Mouse (Mus musculus) kidney, embryonic 15.5 days (tissue): ENCODE results near the gene Treml4. TPM values are rescaled to one million over a fixed set of nuclear protein-coding genes. Genes with fewer than 3 reads are reported as not detected.

ENCODE experiments used
- ATAC-seq: fragments of 200-750 bp; cut with Nextera tagmentation; replicated peaks from 2 replicates; pipeline ENCODE4 v1.8.0; 2017; ENCODE audit warnings: moderate TSS enrichment; ENCODE audit not compliant: low FRiP score
- H3K27ac ChIP-seq: fragments of 300-500 bp; sonication (generic); 2 replicates; pipeline ENCODE4 v1.5.1; 2015; ENCODE audit warnings: mild to moderate bottlenecking, inconsistent platforms
- H3K27me3 ChIP-seq: fragments of 300-500 bp; sonication (generic); 2 replicates; pipeline ENCODE4 v1.6.1; 2015; ENCODE audit warnings: inconsistent platforms
- H3K36me3 ChIP-seq: fragments of 300-500 bp; sonication (generic); 2 replicates; pipeline ENCODE4 v1.6.1; 2015; ENCODE audit warnings: inconsistent platforms
- H3K4me1 ChIP-seq: fragments of 300-500 bp; sonication (generic); 2 replicates; pipeline ENCODE4 v1.6.1; 2015; ENCODE audit warnings: inconsistent platforms
- H3K4me2 ChIP-seq: fragments of 300-500 bp; sonication (generic); 2 replicates; pipeline ENCODE4 v1.6.1; 2015; ENCODE audit warnings: moderate library complexity, mild to moderate bottlenecking, inconsistent platforms
- H3K4me3 ChIP-seq: fragments of 300-500 bp; sonication (generic); replicated peaks from 2 replicates; pipeline ENCODE4 v1.5.1; 2015; ENCODE audit warnings: mild to moderate bottlenecking, inconsistent platforms
- H3K9ac ChIP-seq: fragments of 300-500 bp; sonication (generic); 2 replicates; pipeline ENCODE4 v1.6.1; 2015; ENCODE audit warnings: mild to moderate bottlenecking, inconsistent platforms
- H3K9me3 ChIP-seq: fragments of 300-500 bp; sonication (generic); replicated peaks from 2 replicates; pipeline ENCODE4 v1.6.1; 2016; ENCODE audit warnings: inconsistent platforms
- WGBS: fragments of 180-500 bp; shearing (Covaris S2); methylation state at CpG from one replicate; pipeline ENCODE4 v1.1.7; 2015; ENCODE audit warnings: mixed read lengths; 5-methylcytosine and 5-hydroxymethylcytosine counted together
- polyA plus RNA-seq: library from polyadenylated mRNA; unstranded; fragments of >200 nt; fragmentation: Nextera tagmentation; extraction: Ambion mirVana; gene quantifications from 2 replicates; pipeline ENCODE4 v1.2.1, GENCODE M21; 2015

The Treml4 gene
- polyA plus RNA-seq, 1 experiment from 2014 or later = 0.60 TPM

- no peaks in the 10 kb centered on the region for H3K36me3 ChIP-seq
- H3K4me1 ChIP-seq = no peaks in the 10 kb centered on the region
Measured at GRCm38 (mm10) chr17:48256575-48256974, 7.5 kb upstream of the Treml4 start.

GRCm38 (mm10) chr17:48261868-48262267 is 2.2 kb upstream of the Treml4 start:
- ATAC-seq = no peak
- WGBS = 83% methylated on average over 2 of the region's 2 CpGs

More at GRCm38 (mm10) chr17:48256575-48256974, 7.5 kb upstream of the Treml4 start:
- H3K27ac ChIP-seq = no peak overlapping the region
- peaks cover 10% of the 10 kb centered on the region; the same call in 1 of the 2 replicates for H3K9me3 ChIP-seq
- ATAC-seq = no peak
- H3K27me3 ChIP-seq = no peaks in the 10 kb centered on the region
- no peak overlapping the region for H3K4me3 ChIP-seq
- H3K4me2 ChIP-seq = no peak overlapping the region
- no peak overlapping the region for H3K9ac ChIP-seq

GRCm38 (mm10) chr17:48264662-48265061 is 567 bp downstream of the Treml4 start:
- no peak overlapping the region for H3K27ac ChIP-seq
- no peak overlapping the region for H3K9ac ChIP-seq
- no peak overlapping the region for H3K4me3 ChIP-seq
- H3K4me1 ChIP-seq = peaks cover 8% of the 10 kb centered on the region; the same call in 1 of the 2 replicates
- 0 out of 2 replicates have a peak, but pooled peaks cover 2% of the 10 kb centered on the region for H3K9me3 ChIP-seq
- H3K27me3 ChIP-seq = no peaks in the 10 kb centered on the region
- no peak overlapping the region for H3K4me2 ChIP-seq
- 90% methylated on average over 7 of the region's 7 CpGs for WGBS
- H3K36me3 ChIP-seq = no peaks in the 10 kb centered on the region
- no peak for ATAC-seq

More at GRCm38 (mm10) chr17:48261868-48262267, 2.2 kb upstream of the Treml4 start:
- Histone ChIP-seq H3K4me2 (no peak overlapping the region), H3K9ac (no peak overlapping the region), H3K9me3 (peaks cover 10% of the 10 kb centered on the region; the same call in 1 of the 2 replicates), H3K36me3 (no peaks in the 10 kb centered on the region), H3K27me3 (no peaks in the 10 kb centered on the region), H3K4me1 (peaks cover 8% of the 10 kb centered on the region; the same call in 1 of the 2 replicates), H3K4me3 (no peak overlapping the region), H3K27ac (no peak overlapping the region)

- Histone ChIP-seq H3K9ac (no peak overlapping the region), H3K36me3 (no peaks in the 10 kb centered on the region), H3K4me3 (no peak overlapping the region), H3K4me1 (peaks cover 8% of the 10 kb centered on the region; the same call in 1 of the 2 replicates), H3K27me3 (no peaks in the 10 kb centered on the region), H3K9me3 (no peaks in the 10 kb centered on the region), H3K4me2 (no peak overlapping the region), H3K27ac (peak overlapping the region; percentile 33; the same call in 1 of the 2 replicates)
- ATAC-seq = no peak
- 8% methylated on average over 2 of the region's 2 CpGs for WGBS
Measured at GRCm38 (mm10) chr17:48266138-48266537, 2.0 kb downstream of the Treml4 start.

GRCm38 (mm10) chr17:48266610-48267304 is 2.7 kb downstream of the Treml4 start:
- 33% methylated on average over 2 of the region's 2 CpGs for WGBS
- Histone ChIP-seq H3K4me2 (no peak overlapping the region), H3K9me3 (no peaks in the 10 kb centered on the region), H3K27ac (peak overlapping the region; percentile 33; the same call in 1 of the 2 replicates), H3K27me3 (no peaks in the 10 kb centered on the region), H3K4me3 (no peak overlapping the region), H3K4me1 (peaks cover 8% of the 10 kb centered on the region; the same call in 1 of the 2 replicates), H3K9ac (no peak overlapping the region), H3K36me3 (no peaks in the 10 kb centered on the region)
- ATAC-seq = no peak

- no peak overlapping the region for H3K4me2 ChIP-seq
- H3K9me3 ChIP-seq = no peaks in the 10 kb centered on the region
- no peaks in the 10 kb centered on the region for H3K27me3 ChIP-seq
- WGBS = 77% methylated on average over 1 of the region's 1 CpGs
- H3K27ac ChIP-seq = no peak overlapping the region
- H3K4me1 ChIP-seq = peaks cover 8% of the 10 kb centered on the region; the same call in 1 of the 2 replicates
- no peaks in the 10 kb centered on the region for H3K36me3 ChIP-seq
- no peak overlapping the region for H3K4me3 ChIP-seq
- H3K9ac ChIP-seq = no peak overlapping the region
- no peak for ATAC-seq
Measured at GRCm38 (mm10) chr17:48267591-48267990, 3.5 kb downstream of the Treml4 start.

GRCm38 (mm10) chr17:48268276-48268675 is 4.2 kb downstream of the Treml4 start:
- no peak for ATAC-seq
- no peak overlapping the region for H3K4me2 ChIP-seq
- H3K27me3 ChIP-seq = no peaks in the 10 kb centered on the region
- H3K4me1 ChIP-seq = peaks cover 8% of the 10 kb centered on the region; the same call in 1 of the 2 replicates
- no peaks in the 10 kb centered on the region for H3K36me3 ChIP-seq
- H3K4me3 ChIP-seq = no peak overlapping the region
- H3K9ac ChIP-seq = no peak overlapping the region
- no peak overlapping the region for H3K27ac ChIP-seq
- no peaks in the 10 kb centered on the region for H3K9me3 ChIP-seq

- Histone ChIP-seq H3K9ac (no peak overlapping the region), H3K4me3 (no peak overlapping the region), H3K4me2 (no peak overlapping the region), H3K4me1 (peaks cover 8% of the 10 kb centered on the region; the same call in 1 of the 2 replicates), H3K9me3 (no peaks in the 10 kb centered on the region), H3K27ac (no peak overlapping the region), H3K36me3 (no peaks in the 10 kb centered on the region), H3K27me3 (no peaks in the 10 kb centered on the region)
- WGBS = 76% methylated on average over 4 of the region's 4 CpGs
- no peak for ATAC-seq
Measured at GRCm38 (mm10) chr17:48269833-48270232, 5.7 kb downstream of the Treml4 start.

- ATAC-seq = 0 out of 2 replicates have a peak, but pooled peaks have one; percentile 56
- WGBS = 73% methylated on average over 5 of the region's 5 CpGs
- H3K4me2 ChIP-seq = no peak overlapping the region
Measured at GRCm38 (mm10) chr17:48272158-48272557, 8.1 kb downstream of the Treml4 start.

GRCm38 (mm10) chr17:48272598-48272997 is 8.5 kb downstream of the Treml4 start:
- Histone ChIP-seq H3K9ac (no peak overlapping the region), H3K9me3 (no peaks in the 10 kb centered on the region), H3K27me3 (no peaks in the 10 kb centered on the region), H3K4me3 (no peak overlapping the region), H3K36me3 (no peaks in the 10 kb centered on the region), H3K4me2 (no peak overlapping the region), H3K4me1 (no peaks in the 10 kb centered on the region), H3K27ac (no peak overlapping the region)
- ATAC-seq = no peak
- 94% methylated on average over 4 of the region's 4 CpGs for WGBS

More at GRCm38 (mm10) chr17:48272158-48272557, 8.1 kb downstream of the Treml4 start:
- Histone ChIP-seq H3K9ac (no peak overlapping the region), H3K9me3 (no peaks in the 10 kb centered on the region), H3K36me3 (no peaks in the 10 kb centered on the region), H3K27me3 (no peaks in the 10 kb centered on the region), H3K27ac (no peak overlapping the region), H3K4me3 (no peak overlapping the region), H3K4me1 (no peaks in the 10 kb centered on the region)

GRCm38 (mm10) chr17:48274098-48274497 is 10.0 kb downstream of the Treml4 start:
- no peaks in the 10 kb centered on the region for H3K9me3 ChIP-seq
- H3K27ac ChIP-seq = no peak overlapping the region
- H3K4me3 ChIP-seq = no peak overlapping the region
- no peaks in the 10 kb centered on the region for H3K36me3 ChIP-seq
- WGBS = 81% methylated on average over 4 of the region's 4 CpGs
- H3K4me2 ChIP-seq = no peak overlapping the region
- H3K9ac ChIP-seq = no peak overlapping the region
- no peak for ATAC-seq
- H3K27me3 ChIP-seq = no peaks in the 10 kb centered on the region
- no peaks in the 10 kb centered on the region for H3K4me1 ChIP-seq

- Histone ChIP-seq H3K4me1 (no peaks in the 10 kb centered on the region), H3K27ac (no peak overlapping the region), H3K27me3 (no peaks in the 10 kb centered on the region), H3K9me3 (no peaks in the 10 kb centered on the region), H3K36me3 (no peaks in the 10 kb centered on the region), H3K4me2 (no peak overlapping the region), H3K4me3 (no peak overlapping the region), H3K9ac (no peak overlapping the region)
- WGBS = 34% methylated on average over 6 of the region's 6 CpGs
- ATAC-seq = no peak
Measured at GRCm38 (mm10) chr17:48274885-48275284, 10.8 kb downstream of the Treml4 start.
